Mouse (Mus musculus) ES-Bruce4 (cell line): ENCODE measurements around the gene Grid2.

Experiments
- EP300 ChIP-seq: IDR thresholded peaks from 2 replicates; pipeline ENCODE4 v1.6.1; 2011; ENCODE audit warnings: low read depth, low read length; ENCODE audit not compliant: insufficient read depth
- POLR2A ChIP-seq: IDR thresholded peaks from one replicate; pipeline ENCODE4 v1.8.1; 2011; ENCODE audit warnings: low read length; ENCODE audit not compliant: insufficient read depth

- TF ChIP-seq EP300 (no peak), POLR2A (no peak)
Measured at GRCm38 (mm10) chr6:64193646-64194045, 938.0 kb downstream of the Grid2 start.
